Mouse (Mus musculus) myocyte (in vitro differentiated cells): ENCODE measurements around the gene Cldn4. TPM values are rescaled to one million over a fixed set of nuclear protein-coding genes. Genes with fewer than 3 reads are reported as not detected.
"Not testable (repeated sequence)": the region's sequence is repeated elsewhere in the genome, so short reads cannot be mapped to it uniquely, and the experiment has no call there.

Experiments used
- H3K27me3 ChIP-seq: one replicate; pipeline ENCODE4 v1.6.1; 2011; ENCODE audit not compliant: control insufficient read depth, insufficient read depth, insufficient read length
- H3K36me3 ChIP-seq: one replicate; pipeline ENCODE4 v1.6.1; 2011; ENCODE audit not compliant: control insufficient read depth, insufficient read depth
- H3K4me2 ChIP-seq: one replicate; pipeline ENCODE4 v1.6.1; 2011; ENCODE audit warnings: low read depth, control low read depth
- H3K4me3 ChIP-seq: one replicate; pipeline ENCODE4 v1.5.1; 2011; ENCODE audit warnings: mild to moderate bottlenecking, control low read depth, moderate library complexity
- H3K79me2 ChIP-seq: one replicate; pipeline ENCODE4 v1.6.1; 2011; ENCODE audit not compliant: control insufficient read depth, insufficient read depth
- H3ac ChIP-seq: one replicate; pipeline ENCODE4 v1.6.1; 2011; ENCODE audit not compliant: control insufficient read depth, insufficient read length
- CEBPB ChIP-seq: IDR thresholded peaks from 2 replicates; pipeline ENCODE4 v1.6.1; 2011; ENCODE audit warnings: mild to moderate bottlenecking, moderate library complexity; ENCODE audit not compliant: poor library complexity, insufficient read depth, severe bottlenecking
- E2F4 ChIP-seq: IDR thresholded peaks from one replicate; pipeline ENCODE4 v1.6.1; 2011; ENCODE audit warnings: mild to moderate bottlenecking, control low read depth, moderate library complexity; ENCODE audit not compliant: insufficient read depth
- MAX ChIP-seq: IDR thresholded peaks from one replicate; pipeline ENCODE4 v1.6.1; 2011; ENCODE audit warnings: low read depth, mild to moderate bottlenecking, control low read depth
- MYOD1 ChIP-seq, 3 experiments: IDR thresholded peaks; one replicate each; pipeline ENCODE4 v1.6.1; 2011; ENCODE audit warnings: control low read depth in 2 of 3, low read depth in 2 of 3, mild to moderate bottlenecking in 2 of 3, moderate library complexity in 1 of 3; ENCODE audit not compliant: insufficient read length in 2 of 3, control insufficient read depth in 1 of 3
- MYOG ChIP-seq, 3 experiments: IDR thresholded peaks; one replicate each; pipeline ENCODE4 v1.6.1; 2011; ENCODE audit warnings: control low read depth in 2 of 3, low read depth in 2 of 3, mild to moderate bottlenecking in 2 of 3; ENCODE audit not compliant: insufficient read length in 2 of 3, control insufficient read depth in 1 of 3, insufficient read depth in 1 of 3
- POLR2A ChIP-seq: IDR thresholded peaks from one replicate; pipeline ENCODE4 v1.6.1; 2011; ENCODE audit warnings: low read depth, mild to moderate bottlenecking, control low read depth, moderate library complexity; ENCODE audit not compliant: insufficient read length
- POLR2AphosphoS2 ChIP-seq: IDR thresholded peaks from one replicate; pipeline ENCODE4 v1.6.1; 2011; ENCODE audit warnings: low read depth, control low read depth; ENCODE audit not compliant: insufficient read length
- REST ChIP-seq: IDR thresholded peaks from one replicate; pipeline ENCODE4 v1.6.1; 2011; ENCODE audit warnings: mild to moderate bottlenecking, control low read depth, moderate library complexity; ENCODE audit not compliant: insufficient read depth, insufficient read length
- SRF ChIP-seq: IDR thresholded peaks from one replicate; pipeline ENCODE4 v1.6.1; 2011; ENCODE audit warnings: low read depth; ENCODE audit not compliant: control insufficient read depth, insufficient read length
- TCF12 ChIP-seq: IDR thresholded peaks from one replicate; pipeline ENCODE4 v1.6.1; 2011; ENCODE audit warnings: mild to moderate bottlenecking, control low read depth; ENCODE audit not compliant: poor library complexity, insufficient read depth, severe bottlenecking
- TCF3 ChIP-seq: IDR thresholded peaks from one replicate; pipeline ENCODE4 v1.6.1; 2011; ENCODE audit warnings: low read depth, control low read depth; ENCODE audit not compliant: insufficient read length
- USF1 ChIP-seq: IDR thresholded peaks from one replicate; pipeline ENCODE4 v1.6.1; 2011; ENCODE audit warnings: low read depth, mild to moderate bottlenecking, control low read depth, moderate library complexity
- polyA plus RNA-seq: library from polyadenylated mRNA; unstranded; fragments of >200 nt; fragmentation: generic; extraction: Trizol; gene quantifications from one replicate; pipeline ENCODE4 v1.2.1, GENCODE M21; 2012; ENCODE audit warnings: missing spikeins

The Cldn4 gene
- polyA plus RNA-seq, 1 experiment: not detected

DNA sequence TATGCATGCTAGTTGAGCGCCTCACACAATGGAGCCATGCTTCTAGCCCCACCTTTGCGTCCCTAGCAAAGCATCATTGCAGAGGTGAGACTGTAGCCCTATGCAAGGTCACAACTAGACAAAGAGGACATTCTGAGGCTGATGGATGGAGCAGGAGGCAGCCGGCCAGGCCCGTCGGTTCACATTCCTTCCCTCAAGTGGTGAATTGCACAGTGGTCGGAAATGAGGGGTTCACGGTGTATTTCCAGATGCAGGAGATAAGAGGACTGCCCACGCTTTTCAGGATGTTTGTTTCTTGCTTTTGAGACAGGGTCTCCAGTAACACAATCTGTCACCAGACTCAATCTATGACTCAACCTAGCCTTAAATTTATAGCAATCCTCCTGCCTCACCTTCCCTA lies 23.9 kb upstream of the Cldn4 start:
- Histone ChIP-seq H3K4me3 (no peak overlapping the region), H3ac (no peak overlapping the region), H3K27me3 (peaks cover 21% of the 10 kb centered on the region), H3K79me2 (no peaks in the 10 kb centered on the region), H3K4me2 (no peak overlapping the region), H3K36me3 (no peaks in the 10 kb centered on the region)
- TF ChIP-seq POLR2AphosphoS2 (no peak), TCF12 (no peak), SRF (no peak), MYOD1 (IDR thresholded peaks at IDR 0.05; ENCODE audit: control insufficient read depth in 1 of 3, insufficient read length in 2 of 3, low read depth in 2 of 3) (no peak), TCF3 (no peak), REST (no peak), POLR2A (no peak), USF1 (no peak)

DNA sequence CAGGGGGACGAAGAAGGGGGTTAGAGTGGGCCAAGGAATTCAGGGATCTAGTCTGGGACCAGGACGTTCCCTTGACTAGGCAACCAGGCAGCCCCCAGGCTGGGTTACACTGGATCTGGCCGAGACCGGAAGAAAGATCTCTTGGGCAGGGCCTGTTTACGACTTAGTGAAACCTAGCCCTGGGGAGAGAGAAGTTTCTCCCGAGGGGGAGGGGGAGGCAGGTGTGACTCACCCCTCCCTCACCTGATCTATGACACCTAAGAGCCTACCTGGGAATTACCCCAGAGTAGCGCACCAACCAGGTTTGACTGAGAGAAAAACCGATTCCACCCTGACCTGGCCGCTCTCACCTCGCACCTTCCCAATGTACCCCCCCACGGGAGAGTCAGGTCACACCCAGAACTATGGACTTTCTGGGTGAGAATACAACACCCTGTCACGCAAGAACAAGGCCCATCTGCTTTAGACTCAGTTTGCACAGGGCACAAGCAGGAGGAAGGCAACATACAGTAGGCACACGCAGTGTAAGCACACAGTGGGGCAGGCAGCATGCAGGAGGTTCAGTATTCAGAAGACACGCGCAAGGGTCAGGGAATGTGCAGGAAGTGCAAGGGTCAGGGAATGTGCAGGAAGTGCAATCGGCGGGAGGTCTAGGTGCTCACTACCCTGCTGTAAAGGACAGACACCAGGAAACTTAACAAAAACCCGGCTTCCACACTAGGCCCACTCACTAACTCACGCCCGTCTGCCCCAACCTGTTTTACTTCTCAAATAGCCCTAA lies 20.6 kb upstream of the Cldn4 start:
- no peak overlapping the region for H3K4me2 ChIP-seq
- TF ChIP-seq TCF3 (no peak), POLR2A (no peak), USF1 (no peak), MYOG (IDR thresholded peaks at IDR 0.05; ENCODE audit: control insufficient read depth in 1 of 3, insufficient read depth in 1 of 3, insufficient read length in 2 of 3, low read depth in 2 of 3) (no peak), POLR2AphosphoS2 (no peak), TCF12 (no peak), MYOD1 (IDR thresholded peaks at IDR 0.05; ENCODE audit: control insufficient read depth in 1 of 3, insufficient read length in 2 of 3, low read depth in 2 of 3) (no peak), REST (no peak), E2F4 (no peak), SRF (no peak), CEBPB (no peak), MAX (no peak)

DNA sequence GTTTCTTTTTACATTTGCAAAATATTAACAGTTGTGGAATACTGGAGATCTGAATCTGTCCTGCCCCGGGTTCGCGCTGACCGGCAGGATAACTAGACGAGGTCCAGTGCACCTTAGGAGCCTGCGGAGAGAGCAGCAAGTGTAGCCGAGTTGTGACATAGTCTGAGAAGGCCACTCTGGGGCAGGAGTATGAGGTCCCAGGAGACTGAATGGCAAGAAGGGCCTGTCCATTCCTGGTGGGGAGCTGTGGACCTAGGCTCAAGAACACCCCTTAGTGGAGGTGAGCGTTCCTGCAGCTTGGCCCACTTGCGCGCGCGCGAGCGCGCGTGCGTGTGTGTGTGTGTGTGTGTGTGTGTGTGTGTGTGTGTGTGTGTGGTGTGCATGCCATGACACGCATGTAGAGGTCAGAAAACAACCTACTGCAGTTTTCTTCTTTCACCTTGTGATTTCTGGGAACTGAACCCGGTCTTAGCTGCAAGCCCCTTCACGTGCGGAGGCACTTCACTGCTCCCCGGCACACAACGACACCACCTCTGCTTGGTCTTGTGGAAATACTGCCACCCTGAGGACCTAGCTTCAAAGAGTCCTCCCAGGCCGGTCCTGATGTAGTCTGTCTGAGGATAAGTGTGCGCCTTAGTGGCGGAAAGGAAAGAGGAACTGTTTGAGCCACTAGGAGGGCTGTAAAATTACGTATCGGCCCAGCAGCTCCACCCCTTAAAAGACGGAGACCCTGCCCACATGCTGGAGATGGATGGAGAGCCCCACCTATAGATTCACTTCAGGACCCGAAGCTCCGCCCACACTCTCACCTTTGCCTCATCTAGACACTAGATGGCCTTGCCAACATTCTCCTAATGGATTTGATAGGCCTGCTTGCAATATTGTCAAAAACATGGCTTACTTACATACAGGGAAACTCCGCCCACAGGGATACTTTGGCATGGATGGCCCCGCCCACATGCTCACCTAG lies 19.4 kb upstream of the Cldn4 start:
- peaks cover 21% of the 10 kb centered on the region for H3K27me3 ChIP-seq
- TF ChIP-seq TCF3 (no peak), SRF (no peak), POLR2AphosphoS2 (no peak), MYOG (IDR thresholded peaks at IDR 0.05; ENCODE audit: control insufficient read depth in 1 of 3, insufficient read depth in 1 of 3, insufficient read length in 2 of 3, low read depth in 2 of 3) (no peak), MYOD1 (IDR thresholded peaks at IDR 0.05; ENCODE audit: control insufficient read depth in 1 of 3, insufficient read length in 2 of 3, low read depth in 2 of 3) (no peak), POLR2A (no peak), USF1 (no peak), MAX (no peak), TCF12 (no peak), REST (no peak), CEBPB (no peak), E2F4 (no peak)
- H3K4me2 ChIP-seq: no peak overlapping the region
- H3ac ChIP-seq: no peak overlapping the region
- no peaks in the 10 kb centered on the region for H3K36me3 ChIP-seq
- H3K4me3 ChIP-seq: no peak overlapping the region
- H3K79me2 ChIP-seq: no peaks in the 10 kb centered on the region

More for the DNA sequence above, 20.6 kb upstream of the Cldn4 start:
- Histone ChIP-seq H3K79me2 (no peaks in the 10 kb centered on the region), H3K27me3 (peaks cover 21% of the 10 kb centered on the region), H3ac (no peak overlapping the region), H3K4me3 (no peak overlapping the region), H3K36me3 (no peaks in the 10 kb centered on the region)

DNA sequence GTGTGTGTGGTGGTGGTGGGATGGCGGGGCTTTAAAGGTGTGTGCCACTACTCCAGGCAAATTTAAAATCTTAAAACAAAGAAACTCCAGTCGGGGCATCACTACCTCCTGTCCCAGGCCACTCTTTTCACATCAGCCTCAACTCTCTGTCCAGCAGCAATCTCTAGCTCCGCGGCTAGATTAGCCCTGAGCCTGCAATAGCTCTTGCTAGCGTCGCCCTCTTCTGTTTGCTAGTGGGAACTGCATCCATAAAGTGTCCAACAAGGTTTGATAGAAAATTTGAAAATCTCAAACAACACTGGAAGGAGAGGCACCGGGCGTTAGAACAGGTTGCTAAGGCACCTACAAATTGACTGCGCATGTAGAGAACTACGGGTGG lies 18.7 kb upstream of the Cldn4 start:
- Histone ChIP-seq H3K27me3 (peaks cover 21% of the 10 kb centered on the region), H3K36me3 (no peaks in the 10 kb centered on the region), H3K4me2 (no peak overlapping the region), H3K79me2 (no peaks in the 10 kb centered on the region), H3K4me3 (no peak overlapping the region), H3ac (no peak overlapping the region)
- TF ChIP-seq REST (no peak), USF1 (no peak), TCF3 (no peak), TCF12 (no peak), MAX (no peak), SRF (no peak), POLR2AphosphoS2 (no peak), MYOD1 (IDR thresholded peaks at IDR 0.05; ENCODE audit: control insufficient read depth in 1 of 3, insufficient read length in 2 of 3, low read depth in 2 of 3) (no peak), POLR2A (no peak), CEBPB (no peak), MYOG (IDR thresholded peaks at IDR 0.05; ENCODE audit: control insufficient read depth in 1 of 3, insufficient read depth in 1 of 3, insufficient read length in 2 of 3, low read depth in 2 of 3) (no peak), E2F4 (no peak)

DNA sequence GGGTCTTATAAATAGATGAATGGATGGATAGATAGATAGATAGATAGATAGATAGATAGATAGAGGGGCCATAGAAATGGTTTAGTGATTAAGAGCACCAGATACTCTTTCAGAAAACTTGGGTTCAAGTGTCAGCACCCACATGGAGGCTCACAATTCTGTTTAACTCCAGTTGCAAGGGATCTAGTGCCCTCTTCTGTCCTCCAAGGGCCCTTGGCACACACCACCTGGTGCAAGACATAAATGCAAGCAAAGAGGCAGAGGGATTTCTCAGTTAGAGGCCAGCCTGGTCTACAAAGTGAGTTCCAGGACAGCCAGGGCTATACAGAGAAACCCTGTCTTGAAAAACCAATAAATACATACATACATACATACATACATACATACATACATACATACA lies 17.9 kb upstream of the Cldn4 start:
- H3K4me2 ChIP-seq: not testable (repeated sequence)

More for the DNA sequence above, 17.9 kb upstream of the Cldn4 start:
- H3K36me3 ChIP-seq, H3K4me3 ChIP-seq, H3K79me2 ChIP-seq, H3ac ChIP-seq: not testable (repeated sequence)
- peaks cover 21% of the 10 kb centered on the region for H3K27me3 ChIP-seq
